Mouse (Mus musculus) adrenal gland, adult (tissue): Measurements from ENCODE around the gene Zfp85.
"Not testable (repeated sequence)": the region's sequence is repeated elsewhere in the genome, so short reads cannot be mapped to it uniquely, and the experiment has no call there.

Experiments used
- DNase-seq, 2 experiments: peaks; one replicate each; pipeline ENCODE4 v3.0.0; 2022 to 2023; ENCODE audit warnings: low spot score in 1 of 2; ENCODE audit not compliant: inconsistent age in 2 of 2

Zfp85 gene

GRCm38 (mm10) chr13:67754333-67755306 lies at the start of gene Zfp85:
Gene Zfp85 (minus strand): TSS chr13:67755228.
- peak; percentile 82 to 94 for DNase-seq

GRCm38 (mm10) chr13:67799151-67799550 lies 44.1 kb upstream of the Zfp85 start:
- DNase-seq, result not testable (repeated sequence)

- no peak for DNase-seq
These were observed 43.6 kb upstream of the Zfp85 start for GRCm38 (mm10) chr13:67798618-67799017.

GRCm38 (mm10) chr13:67791921-67792455 lies 37.0 kb upstream of the Zfp85 start:
- DNase-seq, result no peak

DNA sequence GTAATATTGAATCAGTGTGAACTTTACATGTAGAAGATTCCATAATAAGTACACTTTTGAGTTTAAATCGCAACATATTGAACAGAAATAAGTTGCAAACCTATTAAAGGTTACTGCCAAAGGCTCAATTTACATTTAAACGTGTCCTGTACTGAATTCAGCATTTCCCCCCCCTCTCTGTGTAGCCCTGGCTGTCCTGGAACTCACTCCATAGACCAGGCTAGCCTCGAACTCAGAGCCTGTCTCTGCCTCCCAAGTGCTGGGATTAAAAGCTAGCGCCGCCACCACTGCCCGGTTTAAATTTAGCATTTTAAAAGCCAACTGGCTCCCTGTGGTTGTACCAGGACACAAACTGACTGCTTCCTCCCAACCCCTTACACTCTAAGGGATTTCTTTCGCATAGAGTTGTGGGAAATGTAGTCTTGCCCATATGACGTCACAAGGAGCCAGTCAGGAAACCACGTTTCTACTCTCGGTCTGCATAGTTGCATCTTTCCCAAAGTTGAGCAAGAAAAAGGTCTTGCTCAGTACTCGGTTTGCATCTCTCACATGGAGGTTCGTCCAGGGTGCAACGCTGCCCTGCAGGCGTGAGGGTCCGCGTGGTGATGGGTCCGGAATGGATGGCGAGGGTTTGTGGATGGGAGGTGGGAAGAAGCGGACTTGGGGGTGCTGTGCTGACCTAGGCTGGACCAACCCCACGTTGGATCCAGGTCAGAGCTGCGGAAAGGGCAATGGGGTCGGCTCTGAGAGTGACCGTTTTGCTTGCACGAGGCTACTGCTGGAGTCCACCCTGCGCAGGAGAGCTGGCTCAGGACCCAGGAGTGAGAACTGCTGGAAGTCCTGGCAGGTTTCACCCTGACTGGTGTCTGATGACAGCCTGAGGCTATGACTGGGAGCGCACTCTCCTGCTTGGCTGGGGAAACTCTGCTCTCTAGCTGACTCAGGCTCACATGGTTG lies 24.5 kb upstream of the Zfp85 start, which contains the start of gene Zfp493:
Zfp493 (plus strand) TSS at position 429 of the 957 bp plus-strand sequence.
- peak; percentile 66 to 93 for DNase-seq

GRCm38 (mm10) chr13:67763031-67763768 lies 8.2 kb upstream of the Zfp85 start:
- DNase-seq, result no peak

GRCm38 (mm10) chr13:67759966-67760365 lies 4.9 kb upstream of the Zfp85 start:
- peak in 1 of 2 experiments; percentile 68 for DNase-seq

DNA sequence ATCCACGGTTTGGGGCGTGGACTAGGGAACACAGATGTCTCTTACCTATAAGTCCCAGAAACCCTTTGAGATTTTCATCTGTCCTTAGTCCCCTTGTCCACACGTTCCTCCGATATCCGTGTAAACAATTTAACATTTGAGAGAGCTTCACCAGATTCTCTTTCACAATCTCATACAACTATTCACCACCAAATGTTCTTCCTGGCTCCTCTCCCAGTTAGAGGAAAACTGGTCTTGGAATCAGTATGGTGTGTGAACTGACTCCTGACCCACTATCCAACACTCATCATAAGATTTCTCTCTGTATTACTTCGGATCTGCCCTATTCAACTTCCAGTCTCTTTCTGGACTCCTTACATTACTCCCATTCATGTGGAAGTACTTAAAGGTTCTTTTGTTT lies 733 bp upstream of the Zfp85 start:
- peak in 1 of 2 experiments; percentile 25 for DNase-seq

- no peak for DNase-seq
These were observed 11.1 kb downstream of the Zfp85 start for GRCm38 (mm10) chr13:67743896-67744295.

- no peak for DNase-seq
These were observed 12.1 kb downstream of the Zfp85 start for GRCm38 (mm10) chr13:67742941-67743340.

GRCm38 (mm10) chr13:67734391-67734790 lies 20.6 kb downstream of the Zfp85 start:
- not testable (repeated sequence) for DNase-seq

GRCm38 (mm10) chr13:67729441-67729840 lies 25.6 kb downstream of the Zfp85 start:
- DNase-seq, result peak; percentile 41 to 76

- DNase-seq, result peak; percentile 66 to 90
These were observed 26.2 kb downstream of the Zfp85 start, which contains the start of gene Zfp65 for GRCm38 (mm10) chr13:67728641-67729318. Gene Zfp65 (minus strand): TSS chr13:67729173.

DNA sequence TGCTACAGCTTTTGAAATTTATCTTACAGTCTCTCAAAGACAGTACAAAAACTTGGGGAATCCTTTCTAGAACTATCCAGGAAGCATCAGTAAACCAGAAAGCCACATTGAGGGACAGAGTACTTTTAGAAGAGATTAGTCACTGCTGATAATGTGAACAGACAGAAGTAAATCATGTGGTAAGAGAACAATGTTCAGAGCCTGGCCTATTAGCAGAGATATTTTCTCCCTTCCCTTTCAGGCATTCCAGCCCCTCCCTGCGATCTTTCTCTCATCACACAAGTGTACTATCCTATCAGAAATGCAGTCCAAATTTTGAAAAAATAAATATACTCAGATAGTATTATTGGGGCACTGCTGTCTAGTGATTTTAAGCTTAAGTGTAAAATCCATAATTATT lies 26.9 kb downstream of the Zfp85 start:
- peak in 1 of 2 experiments; percentile 53 for DNase-seq

- DNase-seq, result not testable (repeated sequence)
These were observed 29.7 kb downstream of the Zfp85 start for GRCm38 (mm10) chr13:67725331-67725730.

GRCm38 (mm10) chr13:67723848-67724479 lies 31.1 kb downstream of the Zfp85 start:
- peak; percentile 88 to 96 for DNase-seq
